Comparison of ENCODE assay signal across 17 mouse cellular contexts in genomic region chr2:171228229-171228628, GRCm38 (mm10).
"Had no signal": no experiment of that assay in that cellular context is flagged by ENCODE, and none has a peak within 500 bp of the region (broad histone marks: within the 10 kb centered on the region; RNA-seq: fewer than 3 reads in every experiment).

No protein-coding gene starts in this region.

- H3K4me3 ChIP-seq: kidney, embryonic 15.5 days; limb, embryonic 12.5 days; liver, embryonic 13.5 days; lung, embryonic 15.5 days; megakaryocyte, embryonic 14.5 days; midbrain, embryonic 12.5 days; myocyte; neural tube, embryonic 15.5 days had no signal

- DNase-seq: kidney, adult 18-20 months; kidney, postnatal 14 days; liver; liver, embryonic 13.5 days; liver, postnatal 0 days; lung, postnatal 14 days; right cerebral cortex, adult 18-20 months; right cerebral cortex, postnatal 25 days; thymus, postnatal 36 days had no signal

- H3K27ac ChIP-seq: kidney, embryonic 15.5 days; limb, embryonic 12.5 days; liver, embryonic 13.5 days; lung, embryonic 15.5 days; macrophage; midbrain, embryonic 12.5 days; neural tube, embryonic 15.5 days had no signal

- H3K9me3 ChIP-seq: kidney, embryonic 15.5 days; limb, embryonic 12.5 days; lung, embryonic 15.5 days; midbrain, embryonic 12.5 days; neural tube, embryonic 15.5 days had no signal

- H3K27me3 ChIP-seq: kidney, embryonic 15.5 days; limb, embryonic 12.5 days; liver, embryonic 13.5 days; lung, embryonic 15.5 days; megakaryocyte, embryonic 14.5 days; midbrain, embryonic 12.5 days; neural tube, embryonic 15.5 days had no signal

- H3K36me3 ChIP-seq: kidney, embryonic 15.5 days; limb, embryonic 12.5 days; liver, embryonic 13.5 days; lung, embryonic 15.5 days; midbrain, embryonic 12.5 days; neural tube, embryonic 15.5 days had no signal

- H3K4me1 ChIP-seq: kidney, embryonic 15.5 days; liver, embryonic 13.5 days; lung, embryonic 15.5 days; megakaryocyte, embryonic 14.5 days; neural tube, embryonic 15.5 days had no signal

- H3K4me2 ChIP-seq: kidney, embryonic 15.5 days; limb, embryonic 12.5 days; liver, embryonic 13.5 days; lung, embryonic 15.5 days; midbrain, embryonic 12.5 days; neural tube, embryonic 15.5 days had no signal

- ATAC-seq: liver, postnatal 0 days had no signal

- H3K9ac ChIP-seq: kidney, embryonic 15.5 days; limb, embryonic 12.5 days; liver, embryonic 13.5 days; liver, postnatal 0 days; lung, embryonic 15.5 days; midbrain, embryonic 12.5 days; neural tube, embryonic 15.5 days had no signal
